In the genomic region with DNA sequence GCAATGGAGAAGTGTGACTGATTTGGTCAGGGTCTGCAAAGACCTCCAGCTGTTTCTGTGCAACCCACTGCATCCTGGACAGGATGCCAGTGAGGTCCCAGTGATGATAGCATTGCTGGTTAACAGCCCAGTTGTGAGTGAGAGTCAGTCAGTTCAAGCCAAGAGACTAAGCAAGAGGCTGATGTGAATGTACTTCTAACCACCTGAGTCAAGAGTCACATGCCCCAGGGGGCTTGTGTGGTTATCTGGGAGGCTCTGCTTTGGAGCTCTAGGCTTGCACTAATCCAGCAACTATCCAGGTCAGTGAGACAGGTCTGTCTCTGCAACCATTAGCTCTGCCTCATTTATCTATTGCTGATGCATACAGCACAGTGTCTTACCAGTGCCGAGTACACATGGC, we compare ENCODE assay signal across 28 mouse cellular contexts.
"Had no signal": no experiment of that assay in that cellular context is flagged by ENCODE, and none has a peak within 500 bp of the region (broad histone marks: within the 10 kb centered on the region; RNA-seq: fewer than 3 reads in every experiment).

No protein-coding gene starts in this region.

- H3K36me3 ChIP-seq: heart, embryonic 13.5 days; heart, embryonic 15.5 days; hindbrain, embryonic 13.5 days; hindbrain, embryonic 15.5 days; kidney, embryonic 15.5 days; limb, embryonic 10.5 days; limb, embryonic 12.5 days; liver, embryonic 13.5 days; liver, embryonic 15.5 days had no signal

- H3K4me3 ChIP-seq: heart, adult 2 months; heart, embryonic 13.5 days; heart, embryonic 15.5 days; hindbrain, embryonic 13.5 days; hindbrain, embryonic 15.5 days; kidney, embryonic 15.5 days; layer of hippocampus, adult 2 months; left cerebral cortex, adult 2 months; limb, embryonic 10.5 days; limb, embryonic 12.5 days; liver, embryonic 13.5 days; liver, embryonic 15.5 days had no signal

- ATAC-seq: hindbrain, postnatal 0 days; intestine, embryonic 16.5 days; liver, postnatal 0 days had no signal

- H3K9me3 ChIP-seq: heart, embryonic 13.5 days; heart, embryonic 15.5 days; hindbrain, embryonic 13.5 days; hindbrain, embryonic 15.5 days; kidney, embryonic 15.5 days; limb, embryonic 10.5 days; limb, embryonic 12.5 days; liver, embryonic 13.5 days; liver, embryonic 15.5 days had no signal

- H3K27me3 ChIP-seq: heart, embryonic 13.5 days; heart, embryonic 15.5 days; hindbrain, embryonic 13.5 days; hindbrain, embryonic 15.5 days; kidney, embryonic 15.5 days; limb, embryonic 12.5 days; liver, embryonic 13.5 days; liver, embryonic 15.5 days had no signal

- H3K9ac ChIP-seq: heart, embryonic 13.5 days; heart, embryonic 15.5 days; hindbrain, embryonic 13.5 days; hindbrain, embryonic 15.5 days; kidney, embryonic 15.5 days; limb, embryonic 12.5 days; liver, embryonic 13.5 days; liver, embryonic 15.5 days; liver, postnatal 0 days had no signal

- H3K4me2 ChIP-seq: heart, embryonic 11.5 days; heart, embryonic 13.5 days; heart, embryonic 15.5 days; hindbrain, embryonic 13.5 days; hindbrain, embryonic 15.5 days; kidney, embryonic 15.5 days; limb, embryonic 12.5 days; liver, embryonic 11.5 days; liver, embryonic 13.5 days; liver, embryonic 15.5 days had no signal

- H3K27ac ChIP-seq: heart, adult 2 months; heart, embryonic 13.5 days; heart, embryonic 15.5 days; hindbrain, embryonic 13.5 days; hindbrain, embryonic 15.5 days; hindbrain, postnatal 0 days; kidney, embryonic 15.5 days; layer of hippocampus, adult 2 months; left cerebral cortex, adult 2 months; limb, embryonic 10.5 days; limb, embryonic 12.5 days; liver, embryonic 13.5 days; liver, embryonic 15.5 days had no signal

- DNase-seq: gastrocnemius, postnatal 14 days; gastrocnemius, postnatal 36 days; heart, adult 11 months; heart, adult 2 months; heart, postnatal 14 days; heart, postnatal 36 days; kidney, adult 11 months; kidney, adult 2 months; kidney, adult 9 months; kidney, postnatal 25 days; kidney, postnatal 4 days; liver; liver, embryonic 13.5 days; liver, postnatal 0 days had no signal
